Mouse (Mus musculus) embryonic facial prominence, embryonic 15.5 days (tissue): Measurements from ENCODE around the gene Usp50. TPM values are rescaled to one million over a fixed set of nuclear protein-coding genes. Genes with fewer than 3 reads are reported as not detected.

Source experiments
- ATAC-seq: fragments of 200-750 bp; cut with Nextera tagmentation; 2 replicates; pipeline ENCODE4 v1.8.0; 2017; ENCODE audit warnings: low read depth, moderate TSS enrichment; ENCODE audit not compliant: insufficient number of reproducible peaks, low FRiP score, low TSS enrichment
- H3K27ac ChIP-seq: fragments of 300-500 bp; sonication (generic); replicated peaks from 2 replicates; pipeline ENCODE4 v1.5.1; 2015; ENCODE audit warnings: mild to moderate bottlenecking, inconsistent platforms
- H3K27me3 ChIP-seq: fragments of 300-500 bp; sonication (generic); 2 replicates; pipeline ENCODE4 v1.6.1; 2015; ENCODE audit warnings: inconsistent platforms
- H3K36me3 ChIP-seq: fragments of 300-500 bp; sonication (generic); 2 replicates; pipeline ENCODE4 v1.6.1; 2015; ENCODE audit warnings: mild to moderate bottlenecking, inconsistent platforms
- H3K4me1 ChIP-seq: fragments of 300-500 bp; sonication (generic); 2 replicates; pipeline ENCODE4 v1.6.1; 2015; ENCODE audit warnings: inconsistent platforms
- H3K4me2 ChIP-seq: fragments of 300-500 bp; sonication (generic); replicated peaks from 2 replicates; pipeline ENCODE4 v1.6.1; 2015; ENCODE audit warnings: mild to moderate bottlenecking, inconsistent platforms
- H3K4me3 ChIP-seq: fragments of 300-500 bp; sonication (generic); replicated peaks from 2 replicates; pipeline ENCODE4 v1.5.1; 2015; ENCODE audit warnings: mild to moderate bottlenecking, inconsistent platforms
- H3K9ac ChIP-seq: fragments of 300-500 bp; sonication (generic); 2 replicates; pipeline ENCODE4 v1.6.1; 2015; ENCODE audit warnings: inconsistent platforms
- H3K9me3 ChIP-seq: fragments of 300-500 bp; sonication (generic); replicated peaks from 2 replicates; pipeline ENCODE4 v1.6.1; 2016; ENCODE audit warnings: inconsistent platforms
- WGBS: fragments of 180-500 bp; shearing (Covaris S2); methylation state at CpG from one replicate; pipeline ENCODE4 v1.1.7; 2015; 5-methylcytosine and 5-hydroxymethylcytosine counted together
- polyA plus RNA-seq: library from polyadenylated mRNA; unstranded; fragments of >200 nt; fragmentation: Nextera tagmentation; extraction: Ambion mirVana; gene quantifications from 2 replicates; pipeline ENCODE4 v1.2.1, GENCODE M21; 2015

Usp50 gene
- polyA plus RNA-seq, 1 experiment from 2014 or later = 2.0 TPM

DNA sequence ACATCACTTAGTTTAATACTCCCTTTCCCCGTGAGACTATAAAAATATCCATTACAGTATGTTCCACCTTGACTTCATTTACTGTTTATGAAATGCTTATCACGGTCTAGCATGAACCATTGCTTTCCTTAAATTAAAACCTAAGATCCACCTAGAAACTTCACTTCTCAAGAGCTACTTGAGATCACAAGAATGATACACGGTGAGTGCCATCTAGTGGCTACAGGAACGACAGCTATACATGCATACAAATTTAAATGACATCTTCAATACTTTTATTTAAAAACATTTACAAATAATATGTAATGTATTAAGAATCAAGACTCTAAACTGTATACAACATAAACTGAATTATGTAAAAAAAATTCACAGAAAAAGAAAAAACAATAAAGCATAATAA, 119.8 kb downstream of the Usp50 start:
- no peak for ATAC-seq
- no peak overlapping the region for H3K27ac ChIP-seq
- H3K9me3 ChIP-seq = no peaks in the 10 kb centered on the region
- no peaks in the 10 kb centered on the region for H3K27me3 ChIP-seq
- no peak overlapping the region for H3K9ac ChIP-seq
- no peak overlapping the region for H3K4me3 ChIP-seq
- H3K4me2 ChIP-seq = no peak overlapping the region
- H3K36me3 ChIP-seq = no peaks in the 10 kb centered on the region
- 0 out of 2 replicates have a peak, but pooled peaks cover 2% of the 10 kb centered on the region for H3K4me1 ChIP-seq
- 51% methylated on average over 4 of the region's 4 CpGs for WGBS

Other genes starting within 250 kb of the Usp50 start
- gene Slc27a2, start 231.1 kb downstream of the Usp50 start, polyA plus RNA-seq = 16.3 and 24.8 TPM in 2 replicates
- gene Hdc, start 164.2 kb downstream of the Usp50 start, polyA plus RNA-seq = 129 and 142 TPM in 2 replicates
- gene Gabpb1, start 107.1 kb downstream of the Usp50 start, polyA plus RNA-seq = 41.3 and 41.6 TPM in 2 replicates
- 38.9 and 41.5 TPM in 2 replicates for gene Usp8, start 76.1 kb downstream of the Usp50 start, polyA plus RNA-seq
- 45.6 and 47.8 TPM in 2 replicates for gene Trpm7, start 92.8 kb upstream of the Usp50 start, polyA plus RNA-seq
- 60.2 and 63.2 TPM in 2 replicates for gene Sppl2a, start 149.8 kb upstream of the Usp50 start, polyA plus RNA-seq
- gene Ap4e1, start 225.2 kb upstream of the Usp50 start, polyA plus RNA-seq = 9.5 and 10.9 TPM in 2 replicates